Mouse (Mus musculus) CD4-positive, CD25-positive, alpha-beta regulatory T cell, adult 2 months (primary cell): ENCODE data around the gene Cyp2c38.
"Not testable (repeated sequence)": the region's sequence is repeated elsewhere in the genome, so short reads cannot be mapped to it uniquely, and the experiment has no call there.

Experiments used
- DNase-seq: peaks from one replicate; pipeline ENCODE4 v3.0.0-alpha.2; 2012; ENCODE audit warnings: low read depth, low spot score

The Cyp2c38 gene

GRCm38 (mm10) chr19:39462941-39463340 lies at the start of gene Cyp2c38:
Cyp2c38 (minus strand) TSS chr19:39463075.
- DNase-seq = no peak

GRCm38 (mm10) chr19:39510534-39510933 lies 47.7 kb upstream of the Cyp2c38 start, which contains the start of gene Cyp2c39:
Cyp2c39 (plus strand) TSS chr19:39510862.
- no peak for DNase-seq

- DNase-seq = no peak
Measured at GRCm38 (mm10) chr19:39509533-39509932, 46.7 kb upstream of the Cyp2c38 start.

GRCm38 (mm10) chr19:39506341-39506740 lies 43.5 kb upstream of the Cyp2c38 start:
- no peak for DNase-seq

- DNase-seq = not testable (repeated sequence)
Measured at GRCm38 (mm10) chr19:39483961-39484360, 21.1 kb upstream of the Cyp2c38 start.

- no peak for DNase-seq
Measured at GRCm38 (mm10) chr19:39463923-39464322, 1.0 kb upstream of the Cyp2c38 start.
